Mouse (Mus musculus) embryo, embryonic 10.5 days (tissue): ENCODE measurements around the gene Phf23.

Experiments used
- DNase-seq: peaks from one replicate; pipeline ENCODE4 v3.0.0-alpha.2; 2015; ENCODE audit warnings: low spot score

Gene Phf23

DNA sequence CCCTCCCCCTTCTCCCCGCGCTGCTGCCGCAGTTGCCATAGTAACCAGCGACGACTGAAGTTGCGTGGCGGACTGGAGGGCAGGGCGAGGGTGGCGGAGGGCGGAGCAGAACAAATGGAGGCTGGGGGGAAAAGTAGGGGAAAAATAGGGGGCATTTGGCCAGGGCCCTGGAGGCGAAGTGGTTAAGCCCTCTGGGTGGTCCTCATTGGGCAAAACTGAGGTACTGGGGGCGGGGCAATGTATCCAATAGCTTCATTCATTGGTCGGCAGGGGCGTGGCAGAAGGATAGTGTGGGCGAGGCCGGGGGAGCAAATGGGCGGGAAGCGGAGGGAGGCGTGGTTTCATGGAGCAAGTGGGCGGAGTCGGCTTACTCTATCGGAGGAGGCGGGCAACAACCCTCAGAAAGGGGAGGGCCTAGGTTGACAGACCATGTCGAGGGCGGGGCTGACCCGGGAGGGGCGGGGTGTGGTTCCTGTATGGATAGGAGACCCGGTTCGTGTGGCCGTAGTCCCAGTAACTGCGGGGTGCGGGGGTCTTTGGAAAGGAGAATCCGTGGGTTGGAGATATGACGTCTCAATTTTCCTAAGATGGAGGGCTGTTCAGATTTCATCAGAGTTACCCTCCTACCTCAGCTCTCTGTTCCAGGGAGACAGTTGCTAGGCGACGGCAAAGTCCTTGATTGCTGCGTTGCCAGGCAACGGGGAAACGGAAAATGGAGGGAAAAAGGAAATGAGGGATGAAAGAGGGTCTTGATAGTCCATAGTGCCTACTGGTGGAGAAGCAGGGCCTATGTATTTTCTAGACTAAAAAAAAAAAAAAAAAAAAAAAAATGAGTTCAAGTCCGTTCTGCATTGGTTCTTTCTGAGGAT, 25.9 kb downstream of the Phf23 start:
- DNase-seq: peak; percentile 100

DNA sequence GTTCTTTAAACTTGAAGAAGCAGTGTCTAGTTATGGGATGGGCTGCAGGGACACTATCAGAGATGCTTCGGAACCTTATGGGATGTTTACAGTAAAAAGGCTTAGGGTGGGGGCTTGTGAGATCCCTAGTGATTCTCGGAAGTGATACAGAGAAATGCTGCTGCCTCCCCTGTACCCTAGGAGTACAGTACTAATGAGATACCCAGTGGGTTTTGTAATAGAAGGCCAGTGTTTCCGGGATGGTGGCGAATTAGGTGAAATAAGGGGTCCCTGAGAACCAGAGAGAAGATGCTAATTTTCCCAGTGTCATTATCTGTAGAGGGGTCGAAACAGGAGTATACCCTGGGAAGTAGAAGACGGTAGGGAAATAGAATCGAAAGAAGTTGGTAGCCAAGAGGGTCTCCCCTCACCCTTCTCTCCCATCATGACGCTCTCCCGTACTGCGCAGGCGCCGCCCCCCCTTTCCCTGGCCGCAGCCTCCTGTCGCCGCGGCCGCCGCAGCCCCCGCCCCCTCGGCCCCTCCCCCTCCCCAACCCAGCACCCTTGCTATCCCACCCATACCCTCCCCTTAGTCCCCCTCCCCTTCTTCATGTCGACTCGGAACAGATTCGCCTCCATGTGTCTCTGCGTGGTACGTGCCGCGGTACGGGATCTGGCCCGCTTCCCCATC, 28.0 kb downstream of the Phf23 start:
- DNase-seq: peak; percentile 71

DNA sequence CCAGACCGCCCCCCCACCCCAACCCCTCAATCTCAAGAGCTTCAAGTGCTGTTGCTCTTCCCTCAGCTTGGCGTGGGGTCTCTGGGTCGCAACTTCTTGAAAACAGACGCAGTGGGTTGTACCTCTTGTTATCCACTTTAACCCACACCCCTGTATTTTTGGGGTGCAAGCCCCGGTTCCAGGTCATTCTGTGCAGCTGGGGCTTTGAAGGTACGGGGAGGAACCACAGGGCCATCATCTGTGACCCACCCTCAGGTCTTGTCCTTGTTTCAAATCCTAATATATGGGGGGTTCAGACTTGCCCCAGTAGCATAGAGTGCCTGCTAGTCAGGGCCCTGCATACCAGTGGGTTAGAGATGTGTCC, 28.6 kb downstream of the Phf23 start:
- no peak for DNase-seq

DNA sequence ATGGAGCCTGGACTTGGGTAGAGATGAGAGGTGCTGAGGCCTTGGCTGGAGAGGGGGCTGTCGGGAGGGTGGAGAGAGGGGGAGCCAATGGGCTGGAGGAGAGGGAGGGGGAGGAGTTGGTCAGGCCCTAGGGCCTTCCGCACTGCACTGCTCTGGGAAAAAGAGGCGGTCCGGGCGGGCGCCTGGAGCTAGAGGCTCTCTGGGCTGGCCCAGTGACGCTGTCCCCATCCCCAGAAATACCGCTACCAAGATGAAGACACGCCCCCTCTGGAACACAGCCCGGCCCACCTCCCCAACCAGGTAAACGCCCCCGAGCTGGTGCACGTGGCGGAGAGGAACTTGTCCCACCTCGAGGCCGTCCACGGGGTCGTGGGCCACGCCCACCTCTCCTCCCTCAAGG, 31.1 kb downstream of the Phf23 start:
- DNase-seq: peak; percentile 83

DNA sequence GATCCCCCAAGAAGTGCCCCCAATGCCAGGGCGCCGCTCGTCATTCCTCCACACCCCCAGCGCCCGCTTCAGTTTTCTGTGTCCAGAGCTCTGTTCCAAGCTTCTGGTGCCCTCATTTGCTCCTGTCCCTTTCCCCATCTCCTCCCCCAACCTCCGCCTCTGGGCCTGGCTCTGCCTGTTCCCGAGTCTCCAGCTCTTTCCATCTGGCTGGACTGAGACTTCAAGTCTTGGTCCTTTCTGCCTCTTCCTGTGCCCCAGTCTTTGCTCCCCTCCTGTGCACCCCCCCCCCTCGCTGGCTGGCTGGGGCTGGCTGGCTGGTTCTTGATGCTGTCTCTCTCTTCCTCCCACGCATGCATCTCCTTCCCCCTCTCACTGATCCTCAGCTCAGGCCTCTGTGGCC, 31.8 kb downstream of the Phf23 start:
- peak; percentile 7 for DNase-seq

DNA sequence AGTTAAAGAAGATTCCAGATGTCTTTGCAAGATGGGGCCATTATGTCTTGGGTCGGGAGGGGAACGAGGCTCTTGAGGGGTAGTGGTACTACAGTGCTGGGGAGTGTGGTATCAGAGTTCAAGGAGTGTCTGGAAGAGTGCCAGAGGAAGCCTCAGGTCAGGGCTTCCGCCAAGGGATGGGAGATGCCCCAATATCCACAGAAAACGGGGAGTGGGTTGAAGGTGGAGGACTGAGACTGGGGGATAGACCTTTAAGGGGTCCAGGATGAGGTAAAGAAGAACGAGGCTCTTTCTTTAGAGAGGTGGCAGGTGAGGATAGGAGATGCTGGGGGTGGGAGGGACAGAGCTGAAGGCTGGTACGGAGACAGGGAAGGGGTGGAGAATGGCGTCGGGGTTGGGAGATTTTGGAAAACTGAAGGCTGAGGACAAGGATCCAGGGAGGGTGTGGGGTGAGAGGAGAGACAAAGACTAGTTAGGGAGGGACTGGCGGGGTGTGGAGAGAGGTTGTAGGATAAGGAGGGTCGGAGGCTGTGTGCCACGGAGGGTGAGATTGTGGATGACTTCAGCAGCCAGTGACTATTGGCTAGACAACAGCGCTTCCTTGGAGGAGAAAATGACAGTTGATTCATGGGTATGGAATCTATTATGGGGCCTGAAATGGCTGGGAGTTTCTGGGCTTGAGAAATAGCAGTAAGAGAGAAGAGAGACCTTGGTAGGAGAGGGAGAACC, 33.0 kb downstream of the Phf23 start:
- no peak for DNase-seq

DNA sequence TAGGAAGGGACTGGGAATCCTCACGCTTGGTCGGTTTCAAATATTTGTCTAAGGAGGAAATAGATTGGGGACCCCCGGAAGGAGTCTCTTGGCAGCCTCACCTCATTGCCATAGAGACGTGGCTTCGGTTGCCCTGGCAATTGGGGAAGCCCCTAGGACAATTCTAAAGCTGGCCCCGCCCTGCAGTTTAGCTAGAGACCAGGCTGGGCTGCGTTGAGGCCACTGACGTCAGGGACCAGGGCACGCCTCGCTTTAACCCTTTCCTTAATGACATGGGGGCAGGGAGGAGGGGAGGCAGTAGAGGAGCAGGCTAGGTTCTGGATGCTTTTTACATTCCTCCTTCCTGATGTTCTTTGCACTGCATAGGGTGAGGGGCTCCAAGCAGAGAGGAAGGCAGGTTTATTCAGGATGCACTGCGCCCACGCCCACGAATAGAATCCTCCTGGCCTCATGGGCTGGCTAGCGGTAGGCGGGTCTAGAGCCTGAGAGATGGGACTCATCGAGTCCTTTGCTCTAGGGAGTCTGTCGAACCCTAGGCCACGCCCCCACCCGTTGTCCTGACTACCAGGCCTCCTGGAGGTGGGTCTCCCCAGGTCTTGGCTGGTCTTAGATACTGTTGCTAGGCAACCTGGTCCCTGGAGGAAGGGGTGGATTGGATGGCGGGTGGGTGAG, 33.7 kb downstream of the Phf23 start:
- peak; percentile 99 for DNase-seq

DNA sequence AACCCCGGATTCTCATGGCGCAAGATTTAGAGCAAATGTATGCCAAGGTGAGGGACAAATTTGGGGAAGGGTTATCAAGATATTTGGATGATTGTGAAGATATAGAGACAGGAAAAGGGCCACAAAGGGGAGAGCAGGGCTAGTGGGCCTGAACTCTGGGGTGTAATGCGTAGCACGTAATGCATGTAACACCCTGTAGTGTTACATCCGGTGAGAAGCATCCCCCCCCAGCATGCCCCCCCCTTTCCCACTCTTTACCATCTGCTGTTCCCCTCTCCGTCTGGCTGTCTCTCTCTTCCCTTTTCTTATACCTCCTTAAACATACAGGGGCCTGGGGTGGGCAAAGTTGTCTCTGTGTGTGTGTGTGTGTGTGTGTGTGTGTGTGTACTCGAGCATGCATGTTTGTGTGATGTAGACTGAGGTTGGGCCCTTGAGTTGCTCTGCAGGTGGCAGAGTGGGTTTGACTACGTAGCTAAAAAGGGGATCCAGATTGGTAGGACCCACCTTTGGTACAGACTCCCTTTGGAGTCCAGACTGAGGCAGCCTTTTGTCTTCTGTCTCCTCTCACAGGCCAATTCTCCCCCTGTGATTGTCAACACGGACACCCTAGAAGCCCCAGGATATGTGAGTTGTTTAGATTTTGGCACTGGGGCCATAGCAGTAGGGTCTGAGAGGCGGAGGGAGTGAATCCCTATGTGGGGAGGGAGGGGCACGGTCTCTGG, 34.4 kb downstream of the Phf23 start:
- no peak for DNase-seq

DNA sequence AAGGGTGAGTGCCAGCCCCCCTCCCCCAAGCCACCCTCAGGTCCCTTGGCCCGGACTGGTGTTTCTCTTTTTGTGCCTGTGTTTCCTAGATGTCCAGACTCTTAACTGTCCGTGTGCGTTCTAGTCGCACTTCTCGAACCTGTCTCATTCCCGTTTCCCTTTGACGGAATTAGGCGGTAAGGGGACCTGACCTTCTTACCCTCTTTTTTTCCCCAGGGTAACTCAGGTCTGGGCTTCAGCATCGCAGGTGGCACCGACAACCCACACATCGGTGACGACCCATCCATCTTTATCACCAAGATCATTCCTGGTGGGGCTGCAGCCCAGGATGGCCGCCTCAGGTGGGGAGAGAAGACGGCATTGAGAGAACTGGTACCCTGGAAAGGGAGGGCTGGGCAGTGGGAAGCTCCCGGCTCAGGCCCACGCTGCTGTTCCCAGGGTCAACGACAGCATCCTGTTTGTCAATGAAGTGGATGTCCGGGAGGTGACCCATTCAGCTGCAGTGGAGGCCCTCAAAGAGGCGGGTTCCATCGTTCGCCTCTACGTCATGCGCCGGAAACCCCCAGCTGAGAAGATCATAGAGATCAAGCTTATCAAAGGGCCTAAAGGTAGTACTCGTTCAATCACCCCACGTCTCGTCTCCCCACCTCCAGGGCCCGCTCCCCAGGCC, 35.2 kb downstream of the Phf23 start:
- no peak for DNase-seq

DNA sequence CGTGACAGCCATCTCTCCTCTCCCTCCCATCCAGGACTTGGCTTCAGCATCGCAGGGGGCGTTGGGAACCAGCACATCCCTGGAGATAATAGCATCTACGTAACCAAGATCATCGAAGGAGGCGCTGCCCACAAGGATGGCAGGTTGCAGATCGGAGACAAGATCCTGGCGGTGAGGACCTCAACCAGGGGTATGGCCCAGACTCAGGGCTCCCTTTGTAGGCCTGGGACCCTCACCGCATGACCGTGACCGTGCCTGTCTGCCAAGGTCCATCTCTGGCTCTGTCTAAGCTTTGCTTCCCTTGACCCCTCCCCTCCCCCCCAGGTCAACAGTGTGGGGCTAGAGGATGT, 35.7 kb downstream of the Phf23 start:
- no peak for DNase-seq

DNA sequence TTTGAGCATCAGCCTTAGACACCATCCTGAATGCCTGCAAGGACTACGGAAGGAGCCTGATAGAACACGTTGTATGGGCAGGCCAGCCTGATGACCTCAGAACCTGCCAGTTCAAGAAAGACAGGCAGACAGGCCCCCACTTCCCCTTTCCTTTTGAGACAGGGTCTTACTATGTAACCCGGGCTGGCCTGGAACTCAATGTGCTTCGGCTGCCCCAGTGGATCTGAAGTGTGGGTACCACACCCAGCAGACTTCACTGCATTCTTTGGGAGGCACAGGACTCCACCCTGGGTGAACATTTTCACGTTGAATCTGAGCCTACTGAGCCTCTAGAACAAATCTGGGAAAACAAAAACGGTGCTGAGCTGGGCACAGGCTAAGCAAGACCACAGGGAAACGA, 42.6 kb downstream of the Phf23 start:
- DNase-seq: no peak

DNA sequence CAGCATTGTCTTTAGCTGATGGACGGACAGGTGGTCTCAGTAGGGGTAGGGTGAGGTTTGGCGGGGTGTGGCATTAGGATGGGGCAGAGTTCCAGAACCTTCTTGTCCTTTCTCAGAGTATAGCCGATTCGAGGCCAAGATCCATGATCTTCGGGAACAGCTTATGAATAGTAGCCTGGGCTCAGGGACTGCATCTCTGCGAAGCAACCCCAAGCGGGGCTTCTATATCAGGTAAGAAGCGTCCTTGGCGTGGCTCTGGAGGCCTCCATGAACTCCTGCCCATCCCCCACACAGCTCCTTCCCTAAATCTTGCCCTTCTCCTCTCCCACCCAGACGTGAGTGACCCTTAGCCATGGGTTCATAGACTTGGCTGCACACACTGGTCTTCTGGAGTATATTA, 44.1 kb downstream of the Phf23 start:
- no peak for DNase-seq

DNA sequence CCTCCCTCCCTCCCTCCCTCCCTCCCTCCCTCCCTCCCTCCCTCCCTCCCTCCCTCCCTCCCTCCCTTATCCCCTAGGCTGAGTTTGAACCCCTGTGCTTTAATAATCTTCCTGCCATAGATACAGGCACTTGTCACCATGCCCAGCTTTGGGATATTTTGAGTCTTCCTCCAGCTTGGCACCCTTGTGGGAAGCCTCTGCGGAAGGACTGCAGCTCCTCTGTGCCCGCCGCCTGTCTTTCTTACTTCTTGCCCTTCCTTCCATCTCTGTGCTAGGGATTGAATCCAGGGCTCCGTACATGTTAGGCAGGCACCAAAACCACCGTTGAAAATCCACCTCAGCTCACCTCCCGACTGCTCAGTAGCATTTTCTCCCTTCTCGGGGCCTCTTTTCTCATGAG, 44.6 kb downstream of the Phf23 start:
- no peak for DNase-seq

DNA sequence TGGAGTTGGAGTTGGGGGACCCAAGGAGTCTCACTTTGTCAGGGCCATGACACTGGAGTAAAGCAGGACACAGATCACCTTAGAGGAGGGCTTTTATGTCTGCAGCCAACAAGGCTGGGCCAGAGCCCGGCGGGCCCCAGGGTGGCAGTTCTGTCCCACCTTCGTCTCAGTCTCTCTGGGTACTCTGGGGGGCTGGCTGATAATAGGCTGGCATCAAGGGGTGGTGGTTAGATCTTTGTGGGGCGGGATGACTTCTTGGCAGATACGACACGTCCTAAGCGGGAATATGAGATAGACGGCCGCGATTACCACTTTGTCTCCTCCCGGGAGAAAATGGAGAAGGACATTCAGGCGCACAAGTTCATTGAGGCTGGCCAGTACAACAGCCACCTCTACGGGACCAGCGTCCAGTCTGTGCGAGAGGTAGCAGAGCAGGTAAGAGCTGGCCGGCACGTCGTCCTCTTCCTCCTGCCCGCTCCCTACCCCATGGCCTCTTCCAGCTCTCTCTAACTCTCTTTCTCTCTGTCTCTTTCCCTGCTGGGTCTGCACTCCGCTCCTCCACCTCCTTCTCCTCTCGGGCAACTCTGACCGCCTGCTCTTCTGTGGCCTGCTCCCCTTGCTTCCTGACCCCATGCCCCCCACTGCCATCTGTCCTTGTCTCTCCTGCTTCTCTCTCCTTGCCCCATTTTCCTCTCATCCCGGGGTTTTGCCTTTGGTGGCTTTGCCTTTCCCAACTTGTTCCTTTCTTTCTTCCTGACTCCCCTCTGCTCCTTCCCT, 46.9 kb downstream of the Phf23 start:
- DNase-seq: no peak

DNA sequence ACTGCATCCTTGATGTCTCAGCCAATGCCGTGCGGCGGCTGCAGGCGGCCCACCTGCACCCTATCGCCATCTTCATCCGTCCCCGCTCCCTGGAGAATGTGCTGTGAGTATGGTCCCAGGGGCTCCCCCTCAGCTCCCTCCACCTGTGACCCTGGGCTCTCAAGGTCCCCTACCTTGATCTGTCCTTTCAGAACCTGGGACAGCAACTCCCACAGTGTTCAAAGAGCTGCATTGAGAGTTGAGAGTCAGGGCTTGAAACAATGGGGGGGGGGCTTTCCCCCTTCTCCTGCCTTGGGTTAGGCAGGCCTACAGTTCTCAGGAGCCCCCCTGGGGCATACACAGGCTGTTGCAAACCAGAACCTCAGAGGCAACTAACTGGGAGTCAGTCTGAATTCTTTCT, 48.1 kb downstream of the Phf23 start:
- no peak for DNase-seq

DNA sequence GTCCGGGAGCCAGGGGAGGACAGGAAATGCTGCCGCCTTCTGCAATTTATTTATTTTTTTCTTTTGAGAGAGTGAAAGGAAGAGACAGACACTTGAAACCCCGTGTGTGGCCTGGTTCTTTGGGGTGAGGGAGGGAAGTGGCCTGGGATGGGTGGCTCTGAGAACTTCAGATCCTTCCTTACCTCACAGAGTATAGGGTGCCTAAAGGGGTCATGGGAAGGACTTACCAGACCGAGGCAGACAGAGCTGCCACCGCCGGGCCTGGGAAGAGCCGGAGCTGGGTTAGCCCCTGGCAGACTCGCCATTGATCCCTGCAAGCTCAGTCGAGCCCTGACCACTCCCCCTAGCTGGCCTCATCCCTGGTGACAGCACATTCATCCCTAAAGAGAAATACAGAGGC, 49.9 kb downstream of the Phf23 start:
- DNase-seq: peak; percentile 15

DNA sequence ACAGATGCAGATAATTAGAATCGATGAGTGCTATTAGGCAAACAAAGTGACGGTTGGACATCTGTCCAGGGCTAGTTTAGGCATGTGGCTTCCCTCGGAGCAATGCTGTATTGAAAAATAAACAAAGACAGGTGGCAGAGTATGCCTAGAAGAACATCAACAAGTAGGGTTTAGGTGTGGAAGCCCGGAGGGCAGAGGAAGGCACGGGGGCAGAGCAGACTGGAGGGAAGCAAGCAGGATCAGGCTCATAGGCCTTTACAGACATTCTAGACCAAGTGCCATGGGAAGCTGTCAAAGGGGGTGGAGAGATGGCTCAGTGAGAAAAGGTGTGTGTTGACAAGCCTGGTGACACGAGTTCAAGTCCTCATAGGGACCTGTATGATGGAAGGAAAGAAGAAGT, 53.8 kb downstream of the Phf23 start:
- no peak for DNase-seq
